Mouse (Mus musculus): ENCODE results near the gene Gimap4. TPM values are rescaled to one million over a fixed set of nuclear protein-coding genes. Genes with fewer than 3 reads are reported as not detected.

The Gimap4 gene
- polyA plus RNA-seq, 1 experiment from 2014 or later, result 22.8 TPM

DNA sequence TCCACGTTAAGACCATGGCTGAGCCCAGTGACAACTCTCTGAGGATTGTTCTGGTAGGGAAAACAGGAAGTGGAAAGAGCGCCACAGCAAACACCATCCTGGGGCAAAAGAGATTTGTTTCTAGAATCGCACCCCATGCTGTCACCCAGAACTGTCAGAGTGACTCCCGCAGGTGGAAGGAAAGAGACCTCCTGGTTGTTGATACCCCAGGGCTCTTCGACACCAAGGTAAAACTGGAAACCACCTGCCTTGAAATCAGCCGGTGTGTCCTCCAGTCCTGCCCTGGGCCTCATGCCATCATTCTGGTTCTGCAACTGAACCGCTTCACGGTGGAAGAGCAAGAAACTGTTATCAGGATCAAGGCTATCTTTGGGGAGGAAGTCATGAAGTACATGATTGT lies 39.1 kb downstream of the Gimap4 start:
- 75% methylated on average over 8 of the region's 8 CpGs for WGBS

DNA sequence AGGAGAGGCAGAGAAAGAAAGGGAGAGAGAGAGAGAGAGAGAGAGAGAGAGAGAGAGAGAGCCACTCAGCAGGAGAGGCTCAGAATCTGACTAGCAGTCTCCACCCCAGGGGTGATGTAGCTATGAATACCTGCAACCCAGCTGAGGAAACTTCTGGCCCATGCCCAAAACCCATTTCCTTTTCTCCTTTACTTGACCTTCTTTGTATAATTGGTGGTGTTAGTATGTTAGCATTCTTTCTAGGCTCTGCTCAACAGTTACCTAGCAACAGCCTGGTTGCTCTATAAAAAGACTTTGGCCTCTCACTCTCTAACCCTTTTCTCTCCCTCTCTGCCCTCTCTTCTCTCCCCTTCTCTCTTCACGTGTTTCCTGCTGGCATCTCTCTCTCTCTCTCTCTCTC lies 41.1 kb downstream of the Gimap4 start:
- H3K36me3 ChIP-seq, result no peaks in the 10 kb centered on the region
- H3K9ac ChIP-seq, result no peak overlapping the region
- H3K4me3 ChIP-seq (replicated peaks), result no peak overlapping the region
- ATAC-seq, result peak; percentile 75
- 0% methylated on average over 1 of the region's 1 CpGs for WGBS
- no peaks in the 10 kb centered on the region for H3K27me3 ChIP-seq (replicated peaks)
- H3K4me2 ChIP-seq (replicated peaks), result no peak overlapping the region
- no peaks in the 10 kb centered on the region for H3K4me1 ChIP-seq (replicated peaks)
- no peaks in the 10 kb centered on the region for H3K9me3 ChIP-seq
- H3K27ac ChIP-seq, result no peak overlapping the region

More for the DNA sequence above, 39.1 kb downstream of the Gimap4 start:
- H3K9ac ChIP-seq, result no peak overlapping the region
- no peaks in the 10 kb centered on the region for H3K4me1 ChIP-seq (replicated peaks)
- no peaks in the 10 kb centered on the region for H3K9me3 ChIP-seq
- H3K4me3 ChIP-seq (replicated peaks), result no peak overlapping the region
- no peak for ATAC-seq
- H3K36me3 ChIP-seq, result no peaks in the 10 kb centered on the region
- no peak overlapping the region for H3K27ac ChIP-seq
- no peaks in the 10 kb centered on the region for H3K27me3 ChIP-seq (replicated peaks)
- no peak overlapping the region for H3K4me2 ChIP-seq (replicated peaks)

DNA sequence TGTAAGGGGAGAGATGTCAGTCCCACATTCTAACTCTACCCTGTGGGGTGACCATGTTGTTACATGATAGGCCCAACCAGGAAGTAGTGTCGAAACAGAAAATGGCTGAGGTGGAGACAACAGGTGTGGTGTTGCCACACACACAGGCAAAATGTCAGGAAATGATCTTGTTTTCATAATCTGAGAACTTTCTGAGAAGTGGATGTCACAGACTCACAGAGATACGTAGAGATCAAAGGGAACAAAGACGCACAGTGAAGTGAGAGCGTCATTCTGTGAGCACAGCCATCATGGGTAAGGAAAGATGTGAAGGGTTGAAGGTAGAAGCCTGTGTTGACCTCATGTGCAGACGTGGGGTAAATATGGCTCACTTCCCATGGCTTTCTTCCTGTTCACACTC lies 43.4 kb downstream of the Gimap4 start:
- no peaks in the 10 kb centered on the region for H3K27me3 ChIP-seq (replicated peaks)
- no peak overlapping the region for H3K9ac ChIP-seq
- no peak overlapping the region for H3K27ac ChIP-seq
- H3K36me3 ChIP-seq, result no peaks in the 10 kb centered on the region
- 90% methylated on average over 5 of the region's 5 CpGs for WGBS
- ATAC-seq, result no peak
- no peak overlapping the region for H3K4me2 ChIP-seq (replicated peaks)
- no peak overlapping the region for H3K4me3 ChIP-seq (replicated peaks)
- H3K9me3 ChIP-seq, result no peaks in the 10 kb centered on the region
- no peaks in the 10 kb centered on the region for H3K4me1 ChIP-seq (replicated peaks)

DNA sequence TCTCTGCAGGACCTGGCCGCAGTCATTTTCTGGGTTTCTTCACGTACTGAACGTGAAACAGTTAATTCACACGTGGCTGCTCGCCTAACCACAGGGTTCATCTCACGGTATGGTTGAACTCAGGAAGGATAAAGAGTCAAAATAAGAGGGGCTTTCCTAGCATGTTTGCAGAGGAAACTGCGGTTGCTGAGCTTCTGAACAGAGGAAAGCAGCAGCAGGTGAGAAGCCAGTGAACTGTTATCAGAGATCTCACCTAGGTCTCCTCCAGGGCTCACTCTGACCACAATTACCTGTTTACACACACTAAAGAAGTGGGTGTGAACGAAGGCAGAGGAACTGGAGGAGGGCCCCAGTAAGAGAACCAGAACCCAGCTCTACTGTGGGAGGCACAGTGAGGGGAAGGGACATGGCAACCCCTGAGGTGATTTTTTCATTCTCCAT lies 48.5 kb downstream of the Gimap4 start:
- H3K9me3 ChIP-seq, result no peaks in the 10 kb centered on the region
- peak; percentile 47 for ATAC-seq

DNA sequence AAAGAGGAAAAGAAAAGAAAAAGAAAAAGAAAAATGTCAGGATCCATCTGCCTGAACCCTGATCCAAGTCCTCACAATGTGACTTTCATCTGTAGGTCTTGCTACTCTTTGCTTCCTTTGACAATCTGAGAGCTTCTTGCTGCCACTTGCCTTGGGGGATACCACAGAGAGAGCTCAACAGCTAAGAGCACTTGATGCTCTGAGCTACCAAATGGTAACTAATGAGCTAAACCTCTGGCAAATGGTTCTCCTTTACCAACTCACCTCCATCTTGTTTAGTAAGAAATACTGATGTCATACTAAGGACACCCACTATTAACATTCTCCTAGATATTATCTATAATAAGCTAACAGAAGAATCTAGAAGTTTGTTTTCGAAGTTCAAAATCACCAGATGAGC lies 49.3 kb downstream of the Gimap4 start:
- Histone ChIP-seq H3K4me3 (replicated peaks) (no peak overlapping the region), H3K27ac (no peak overlapping the region), H3K9ac (no peak overlapping the region), H3K27me3 (replicated peaks) (no peaks in the 10 kb centered on the region), H3K36me3 (no peaks in the 10 kb centered on the region), H3K9me3 (no peaks in the 10 kb centered on the region), H3K4me1 (replicated peaks) (no peaks in the 10 kb centered on the region), H3K4me2 (replicated peaks) (no peak overlapping the region)
- WGBS, result 92% methylated on average over 1 of the region's 1 CpGs
- no peak for ATAC-seq

More for the DNA sequence above, 48.5 kb downstream of the Gimap4 start:
- H3K27ac ChIP-seq, result no peak overlapping the region
- WGBS, result 38% methylated on average over 8 of the region's 8 CpGs
- H3K4me1 ChIP-seq (replicated peaks), result no peaks in the 10 kb centered on the region
- no peak overlapping the region for H3K4me2 ChIP-seq (replicated peaks)
- H3K36me3 ChIP-seq, result no peaks in the 10 kb centered on the region
- H3K9ac ChIP-seq, result no peak overlapping the region
- H3K4me3 ChIP-seq (replicated peaks), result no peak overlapping the region
- no peaks in the 10 kb centered on the region for H3K27me3 ChIP-seq (replicated peaks)

DNA sequence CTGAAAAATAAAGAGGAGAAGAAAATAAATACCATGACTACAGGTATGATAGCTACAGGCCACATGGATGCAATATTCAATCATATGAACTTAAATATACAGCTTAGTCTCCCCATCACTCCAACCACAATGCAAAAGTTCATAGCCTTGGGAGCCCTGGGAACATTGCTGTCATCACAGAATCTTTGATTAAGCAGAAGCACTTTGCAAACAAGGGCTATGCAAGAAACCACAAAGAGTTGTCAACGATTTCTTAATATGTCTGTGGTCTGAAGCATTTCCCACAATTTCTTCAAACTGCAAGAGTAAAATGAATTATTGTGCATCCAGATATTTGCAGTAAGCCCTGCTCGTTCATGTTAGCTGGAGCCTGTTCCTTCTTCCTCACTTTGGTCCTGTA lies 52.7 kb downstream of the Gimap4 start:
- WGBS, result 81% methylated on average over 2 of the region's 2 CpGs
- H3K27me3 ChIP-seq (replicated peaks), result peaks cover under 1% of the 10 kb centered on the region; the same call in 1 of the 2 replicates
- no peak overlapping the region for H3K4me3 ChIP-seq (replicated peaks)

DNA sequence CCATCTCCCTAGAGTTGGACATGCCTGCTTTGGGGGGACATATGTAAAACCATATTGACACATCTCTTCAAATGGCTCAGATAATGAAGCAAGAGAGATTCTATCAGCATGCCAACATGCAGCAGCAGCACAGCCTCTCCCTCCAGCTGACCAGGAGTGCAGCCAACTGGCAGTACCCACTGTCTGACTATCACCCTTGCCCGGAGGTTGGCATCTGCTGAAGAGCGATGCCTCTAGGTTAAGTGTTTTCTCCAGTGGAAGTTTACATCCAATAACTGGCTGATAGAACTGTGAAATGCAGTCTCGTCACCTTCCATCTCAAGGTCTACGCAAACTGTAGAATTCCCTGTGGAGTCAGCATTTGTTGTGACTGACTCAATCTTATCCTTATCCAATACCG lies 53.3 kb downstream of the Gimap4 start:
- Histone ChIP-seq H3K27me3 (replicated peaks) (peaks cover 7% of the 10 kb centered on the region), H3K9me3 (no peaks in the 10 kb centered on the region), H3K4me1 (replicated peaks) (peaks cover 9% of the 10 kb centered on the region; the same call in 1 of the 2 replicates), H3K4me3 (replicated peaks) (no peak overlapping the region), H3K36me3 (no peaks in the 10 kb centered on the region), H3K4me2 (replicated peaks) (no peak overlapping the region), H3K27ac (no peak overlapping the region), H3K9ac (no peak overlapping the region)
- ATAC-seq, result no peak
- 88% methylated on average over 5 of the region's 5 CpGs for WGBS

More for the DNA sequence above, 52.7 kb downstream of the Gimap4 start:
- Histone ChIP-seq H3K4me1 (replicated peaks) (peaks cover 4% of the 10 kb centered on the region; the same call in 1 of the 2 replicates), H3K27ac (no peak overlapping the region), H3K9me3 (no peaks in the 10 kb centered on the region), H3K9ac (no peak overlapping the region), H3K4me2 (replicated peaks) (no peak overlapping the region), H3K36me3 (no peaks in the 10 kb centered on the region)
- no peak for ATAC-seq

DNA sequence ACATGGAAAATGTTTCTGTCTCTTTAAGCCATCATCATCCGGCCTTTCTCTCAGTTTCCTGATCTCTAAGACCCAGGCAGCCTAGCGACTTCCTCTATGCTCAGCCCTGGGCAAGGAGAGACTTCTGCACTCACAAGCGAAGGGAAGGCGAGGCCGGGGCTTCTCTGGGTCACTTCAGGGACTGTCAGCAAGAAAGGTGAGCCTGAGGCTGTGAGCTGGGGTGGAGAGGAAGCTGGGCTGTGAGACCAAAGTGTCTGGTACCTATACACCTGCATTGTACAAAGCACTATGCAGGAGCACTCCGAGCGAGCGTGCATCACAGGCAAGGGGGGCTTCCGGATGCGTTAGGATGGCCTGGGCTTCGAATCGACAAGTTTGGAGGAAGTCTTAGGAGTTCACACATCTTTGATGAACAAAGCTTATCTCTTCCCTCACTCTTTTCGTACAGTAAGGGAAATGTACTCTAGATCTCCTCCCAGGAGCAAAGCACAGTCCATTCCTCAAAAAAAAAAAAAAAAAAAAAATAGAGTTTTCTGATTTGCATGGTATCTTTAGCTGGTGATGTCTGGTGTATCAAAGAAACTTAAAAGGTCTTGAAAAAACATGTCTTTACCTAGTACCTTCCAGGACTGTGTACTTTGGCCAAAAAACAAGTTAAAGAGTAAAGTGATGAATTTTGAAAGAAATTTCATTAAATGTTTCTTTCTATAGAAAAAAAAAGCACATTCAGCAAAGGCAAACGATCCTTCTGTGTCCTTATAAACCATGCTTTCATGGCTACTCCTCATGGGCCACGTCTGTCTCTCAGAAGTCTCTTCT lies 54.8 kb downstream of the Gimap4 start, which contains the start of gene Gimap1:
Gene Gimap1, plus strand, starts transcription at position 94 of the 819 bp plus-strand sequence.
- ATAC-seq, result no peak
- WGBS, result 65% methylated on average over 15 of the region's 15 CpGs
- Histone ChIP-seq H3K4me3 (replicated peaks) (peak within 1 kb of the TSS; percentile 34), H3K27me3 (replicated peaks) (peaks cover 10% of the 10 kb centered on the region), H3K27ac (peak within 1 kb of the TSS; percentile 54; the same call in 1 of the 2 replicates), H3K9ac (peak within 1 kb of the TSS; percentile 20; the same call in 1 of the 2 replicates), H3K36me3 (no peaks in the 10 kb centered on the region), H3K4me2 (replicated peaks) (peak within 1 kb of the TSS; percentile 89), H3K9me3 (no peaks in the 10 kb centered on the region), H3K4me1 (replicated peaks) (peaks cover 16% of the 10 kb centered on the region)

DNA sequence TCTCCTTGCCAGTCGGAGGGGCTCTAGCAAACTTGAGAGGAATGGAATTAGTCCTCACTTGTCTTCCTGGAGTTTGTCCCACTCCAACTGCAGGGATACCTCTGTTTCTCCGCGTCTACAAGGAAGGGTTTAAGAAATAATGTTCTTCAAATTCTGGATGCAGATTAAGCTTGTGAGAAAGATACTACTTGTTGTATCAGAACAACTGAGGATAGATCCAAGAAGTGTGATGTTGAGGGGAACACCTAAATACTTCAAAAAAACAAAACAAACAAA lies 55.4 kb downstream of the Gimap4 start:
- ATAC-seq, result no peak
- WGBS, result 81% methylated on average over 3 of the region's 3 CpGs
- H3K4me2 ChIP-seq (replicated peaks), result peak overlapping the region; percentile 89
- H3K27me3 ChIP-seq (replicated peaks), result peaks cover 10% of the 10 kb centered on the region
- H3K4me3 ChIP-seq (replicated peaks), result peak overlapping the region; percentile 15; the same call in 1 of the 2 replicates
- peaks cover 16% of the 10 kb centered on the region for H3K4me1 ChIP-seq (replicated peaks)
- no peaks in the 10 kb centered on the region for H3K36me3 ChIP-seq
- no peaks in the 10 kb centered on the region for H3K9me3 ChIP-seq
- no peak overlapping the region for H3K9ac ChIP-seq
- no peak overlapping the region for H3K27ac ChIP-seq

DNA sequence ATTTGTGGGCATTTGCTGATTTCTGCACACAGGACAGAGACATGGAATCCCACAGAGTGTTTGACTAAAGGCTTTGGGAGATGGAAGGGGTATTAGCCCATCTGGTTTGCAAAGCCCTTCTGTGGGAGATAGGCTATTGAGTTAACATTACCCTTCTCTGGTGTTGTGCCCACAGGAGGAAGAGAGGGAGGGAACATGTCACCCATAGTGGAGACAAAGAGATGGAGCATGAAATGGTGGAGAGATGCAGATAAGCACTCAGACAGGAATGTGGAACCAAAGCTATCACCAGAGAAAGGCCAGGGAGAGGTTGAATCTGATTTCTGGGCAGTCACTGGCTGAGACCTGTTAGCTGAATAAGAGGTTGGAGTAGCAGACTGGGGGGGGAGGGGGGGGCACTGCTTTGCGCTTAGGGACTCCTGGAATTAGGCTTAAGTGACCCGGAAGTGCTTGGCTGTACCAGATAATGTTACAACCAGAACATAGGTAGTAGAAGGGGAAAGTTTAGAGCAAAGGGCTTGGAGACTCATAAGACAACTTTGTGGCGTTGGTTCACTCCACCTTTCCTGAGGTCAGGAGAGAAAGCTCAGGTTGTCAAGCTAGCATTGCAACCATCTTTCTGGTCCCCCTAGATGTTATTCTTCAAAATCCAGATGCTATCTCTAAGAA lies 56.3 kb downstream of the Gimap4 start:
- Histone ChIP-seq H3K27ac (peak overlapping the region; percentile 89), H3K27me3 (replicated peaks) (peaks cover 10% of the 10 kb centered on the region), H3K36me3 (no peaks in the 10 kb centered on the region), H3K9ac (no peak overlapping the region), H3K9me3 (no peaks in the 10 kb centered on the region), H3K4me3 (replicated peaks) (peak overlapping the region; percentile 15), H3K4me1 (replicated peaks) (peaks cover 16% of the 10 kb centered on the region), H3K4me2 (replicated peaks) (peak overlapping the region; percentile 89)
- no peak for ATAC-seq
- WGBS, result 50% methylated on average over 3 of the region's 3 CpGs

DNA sequence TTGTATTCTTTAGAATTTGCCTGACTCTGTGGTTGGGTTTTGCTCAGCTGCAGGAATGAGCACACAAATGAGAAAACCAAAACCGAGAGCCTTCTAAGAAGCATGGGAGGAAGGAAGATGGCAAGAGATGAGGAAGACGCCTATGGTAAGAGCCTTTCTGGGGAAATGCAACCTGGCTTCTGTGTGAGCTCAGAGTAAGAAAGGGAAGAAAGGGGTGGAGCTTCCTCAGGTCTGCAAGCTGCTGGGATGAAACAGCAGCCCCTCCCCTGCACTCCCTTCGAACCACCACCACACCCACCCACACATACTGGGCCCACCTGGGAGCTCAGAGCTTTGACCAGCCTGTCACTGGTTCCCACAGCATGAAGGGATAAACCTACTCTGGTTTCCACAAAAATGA lies 56.9 kb downstream of the Gimap4 start:
- H3K4me2 ChIP-seq (replicated peaks), result peak overlapping the region; percentile 89
- WGBS, result 22% methylated on average over 3 of the region's 3 CpGs
- H3K4me1 ChIP-seq (replicated peaks), result peaks cover 16% of the 10 kb centered on the region
- peak; percentile 79 for ATAC-seq
- H3K36me3 ChIP-seq, result no peaks in the 10 kb centered on the region
- no peak overlapping the region for H3K9ac ChIP-seq
- peak overlapping the region; percentile 89 for H3K27ac ChIP-seq
- H3K9me3 ChIP-seq, result no peaks in the 10 kb centered on the region
- peaks cover 10% of the 10 kb centered on the region for H3K27me3 ChIP-seq (replicated peaks)
- H3K4me3 ChIP-seq (replicated peaks), result 0 out of 2 replicates have a peak overlapping the region, but pooled peaks have one; percentile 6

All from intestine, embryonic 15.5 days (tissue).